Comparison of ENCODE assay signal across 23 mouse cellular contexts in genomic region chr1:89519914-89520643, GRCm38 (mm10).
DNase-seq lines count a peak whose midpoint lies in the region; ATAC-seq and TF ChIP-seq lines count a peak whose summit lies in the region.
"Had no signal": no experiment of that assay in that cellular context is flagged by ENCODE, and none has a peak within 500 bp of the region (broad histone marks: within the 10 kb centered on the region; RNA-seq: fewer than 3 reads in every experiment).

No protein-coding gene starts in this region.

- ATAC-seq in hindbrain, embryonic 12.5 days (ENCODE audit: low FRiP score) = no peak
- ATAC-seq: forebrain, embryonic 15.5 days; hindbrain, embryonic 16.5 days; intestine, embryonic 15.5 days; Patski had no signal

- H3K4me3 ChIP-seq in hindbrain, embryonic 10.5 days = no peak overlapping the region
- no peak overlapping the region for H3K4me3 ChIP-seq in hindbrain, embryonic 12.5 days
- no peak overlapping the region for H3K4me3 ChIP-seq in myocyte
- H3K4me3 ChIP-seq: forebrain, embryonic 15.5 days; intestine, embryonic 15.5 days had no signal

- peak; percentile 65 for DNase-seq in hindbrain, embryonic 10.5 days (ENCODE audit: low spot score)
- peak; percentile 78 for DNase-seq in embryo, embryonic 10 days (ENCODE audit: low spot score)
- DNase-seq in embryo, embryonic 11 days = peak; percentile 47
- DNase-seq in gastrocnemius, adult 18-20 months (ENCODE audit: low spot score) = no peak
- DNase-seq in gastrocnemius, postnatal 4 days (ENCODE audit: low spot score in 2 of 2) = no peak
- DNase-seq: adrenal gland, postnatal 10 days; B cell, adult 2 months; cerebellum, adult 11 months; cerebellum, adult 2 months; cerebellum, adult 9-11 months; gastrocnemius, postnatal 10 days; gastrocnemius, postnatal 36 days; heart, adult 11 months; kidney, adult 11 months had no signal

- no peak overlapping the region for H3ac ChIP-seq in myocyte (ENCODE audit: control insufficient read depth, insufficient read length)

- 32% methylated on average over 17 of the region's 17 CpGs for WGBS in hindbrain, embryonic 10.5 days
- WGBS in hindbrain, embryonic 12.5 days = 29% methylated on average over 17 of the region's 17 CpGs

- H3K4me1 ChIP-seq in hindbrain, embryonic 10.5 days (replicated peaks) = peaks cover 96% of the 10 kb centered on the region
- peaks cover 84% of the 10 kb centered on the region for H3K4me1 ChIP-seq in hindbrain, embryonic 12.5 days

- no peak overlapping the region for H3K9ac ChIP-seq in hindbrain, embryonic 12.5 days
- H3K9ac ChIP-seq: forebrain, embryonic 15.5 days; intestine, embryonic 15.5 days had no signal

- no peaks in the 10 kb centered on the region for H3K36me3 ChIP-seq in hindbrain, embryonic 10.5 days
- no peaks in the 10 kb centered on the region for H3K36me3 ChIP-seq in hindbrain, embryonic 12.5 days
- no peaks in the 10 kb centered on the region for H3K36me3 ChIP-seq in myocyte (ENCODE audit: control insufficient read depth, insufficient read depth)
- H3K36me3 ChIP-seq: forebrain, embryonic 15.5 days; G1E; intestine, embryonic 15.5 days had no signal

- H3K27me3 ChIP-seq in hindbrain, embryonic 10.5 days (ENCODE audit: insufficient read depth, poor library complexity, severe bottlenecking) = peaks cover 21% of the 10 kb centered on the region
- H3K27me3 ChIP-seq in hindbrain, embryonic 12.5 days = 0 out of 2 replicates have a peak, but pooled peaks cover 4% of the 10 kb centered on the region
- no peaks in the 10 kb centered on the region for H3K27me3 ChIP-seq in myocyte (ENCODE audit: control insufficient read depth, insufficient read depth, insufficient read length)
- H3K27me3 ChIP-seq: CH12.LX; forebrain, embryonic 15.5 days; intestine, embryonic 15.5 days; Patski had no signal

- H3K9me3 ChIP-seq in hindbrain, embryonic 10.5 days = no peaks in the 10 kb centered on the region
- no peaks in the 10 kb centered on the region for H3K9me3 ChIP-seq in hindbrain, embryonic 12.5 days (replicated peaks)
- H3K9me3 ChIP-seq: forebrain, embryonic 15.5 days; intestine, embryonic 15.5 days had no signal

- H3K4me2 ChIP-seq in hindbrain, embryonic 12.5 days (replicated peaks) = no peak overlapping the region
- peak overlapping the region; percentile 91 for H3K4me2 ChIP-seq in myocyte (ENCODE audit: low read depth)
- H3K4me2 ChIP-seq: forebrain, embryonic 15.5 days; heart, embryonic 11.5 days; intestine, embryonic 15.5 days had no signal

- no peak for TF ChIP-seq POLR2A in myocyte (IDR thresholded peaks at IDR 0.05; ENCODE audit: insufficient read length, low read depth)

- H3K27ac ChIP-seq in hindbrain, embryonic 10.5 days = peak overlapping the region; percentile 74
- no peak overlapping the region for H3K27ac ChIP-seq in hindbrain, embryonic 12.5 days
- H3K27ac ChIP-seq: forebrain, embryonic 15.5 days; intestine, embryonic 15.5 days had no signal

- H3K79me2 ChIP-seq in myocyte (ENCODE audit: control insufficient read depth, insufficient read depth) = peaks cover 73% of the 10 kb centered on the region

TF ChIP-seq in myocyte, 11 proteins besides CTCF, POLR2A, EP300 and RAD21:
- TF ChIP-seq MYOG (IDR thresholded peaks at IDR 0.05; ENCODE audit: control insufficient read depth in 1 of 3, insufficient read depth in 1 of 3, insufficient read length in 2 of 3, low read depth in 2 of 3) = peak in 1 of 3 experiments; percentile 8
- TF ChIP-seq E2F4 (IDR thresholded peaks at IDR 0.05; ENCODE audit: insufficient read depth) = no peak

Comparison
In these comparisons a context has a peak if more than half of its experiments do, and no peak if none do; other contexts are left out.
1. DNase-seq: peak in hindbrain, embryonic 10.5 days (single experiment), embryo, embryonic 10 days (single experiment) and embryo, embryonic 11 days (single experiment); none in gastrocnemius, adult 18-20 months (single experiment) and gastrocnemius, postnatal 4 days (0 of 2).